Mouse (Mus musculus): ENCODE data around the gene Hist2h2bb. TPM values are rescaled to one million over a fixed set of nuclear protein-coding genes. Genes with fewer than 3 reads are reported as not detected.
"Not testable (repeated sequence)": the region's sequence is repeated elsewhere in the genome, so short reads cannot be mapped to it uniquely, and the experiment has no call there.

Gene Hist2h2bb
- polyA plus RNA-seq, 1 experiment, result 1.4 TPM

GRCm38 (mm10) chr3:96280660-96281059 lies 11.1 kb downstream of the Hist2h2bb start:
- no peaks in the 10 kb centered on the region for H3K36me3 ChIP-seq (ENCODE audit: control insufficient read depth, insufficient read depth, low read length)
- peaks cover 9% of the 10 kb centered on the region for H3K4me1 ChIP-seq (ENCODE audit: control insufficient read depth, insufficient read depth, low read length)
- H3K27me3 ChIP-seq (ENCODE audit: control insufficient read depth, insufficient read depth, low read length), result no peaks in the 10 kb centered on the region
- no peak for TF ChIP-seq CTCF (IDR thresholded peaks at IDR 0.05; ENCODE audit: control insufficient read depth, insufficient read depth, insufficient replicate concordance, low read depth, low read length)
- no peak for TF ChIP-seq POLR2A (IDR thresholded peaks at IDR 0.05; ENCODE audit: control insufficient read depth, low read depth, low read length)
- H3K4me3 ChIP-seq (ENCODE audit: control insufficient read depth, low read depth, low read length), result no peak overlapping the region
- no peak overlapping the region for H3K27ac ChIP-seq (ENCODE audit: control insufficient read depth, insufficient read depth, low read depth, low read length)

- H3K4me3 ChIP-seq (ENCODE audit: control insufficient read depth, low read depth, low read length), result no peak overlapping the region
Measured at GRCm38 (mm10) chr3:96284457-96284856, 14.9 kb downstream of the Hist2h2bb start.

GRCm38 (mm10) chr3:96287334-96287733 lies 17.8 kb downstream of the Hist2h2bb start:
- not testable (repeated sequence) for H3K27ac ChIP-seq (ENCODE audit: control insufficient read depth, insufficient read depth, low read depth, low read length)
- TF ChIP-seq CTCF (IDR thresholded peaks at IDR 0.05; ENCODE audit: control insufficient read depth, insufficient read depth, insufficient replicate concordance, low read depth, low read length), result peak; percentile 95

More at GRCm38 (mm10) chr3:96284457-96284856, 14.9 kb downstream of the Hist2h2bb start:
- no peak overlapping the region for H3K27ac ChIP-seq (ENCODE audit: control insufficient read depth, insufficient read depth, low read depth, low read length)
- H3K27me3 ChIP-seq (ENCODE audit: control insufficient read depth, insufficient read depth, low read length), result no peaks in the 10 kb centered on the region
- H3K36me3 ChIP-seq (ENCODE audit: control insufficient read depth, insufficient read depth, low read length), result no peaks in the 10 kb centered on the region
- H3K4me1 ChIP-seq (ENCODE audit: control insufficient read depth, insufficient read depth, low read length), result no peaks in the 10 kb centered on the region; the same call in 1 of the 2 replicates
- TF ChIP-seq POLR2A (IDR thresholded peaks at IDR 0.05; ENCODE audit: control insufficient read depth, low read depth, low read length) (no peak), CTCF (IDR thresholded peaks at IDR 0.05; ENCODE audit: control insufficient read depth, insufficient read depth, insufficient replicate concordance, low read depth, low read length) (no peak)

DNA sequence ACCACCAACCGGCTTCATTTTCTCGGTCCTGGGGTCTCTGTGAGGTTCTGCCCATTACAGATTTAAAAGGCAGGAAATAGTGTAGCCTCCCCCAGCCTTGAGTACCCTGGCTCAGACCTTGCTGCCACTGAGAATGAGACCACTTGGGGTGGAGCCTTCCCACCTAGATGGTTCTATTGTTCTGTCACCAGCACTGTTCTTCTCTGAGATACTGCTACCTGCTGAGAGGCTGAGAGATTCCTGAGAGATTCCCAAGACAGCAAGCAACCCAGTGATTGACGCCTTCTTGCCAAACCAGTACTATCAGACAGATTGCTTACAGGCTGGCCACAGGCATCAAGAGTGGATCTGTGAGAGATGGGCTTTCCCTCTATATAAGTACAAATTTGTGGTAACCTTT lies 19.6 kb downstream of the Hist2h2bb start:
- no peak overlapping the region for H3K4me3 ChIP-seq (ENCODE audit: control insufficient read depth, low read depth, low read length)
- no peaks in the 10 kb centered on the region for H3K4me1 ChIP-seq (ENCODE audit: control insufficient read depth, insufficient read depth, low read length)
- no peak for TF ChIP-seq CTCF (IDR thresholded peaks at IDR 0.05; ENCODE audit: control insufficient read depth, insufficient read depth, insufficient replicate concordance, low read depth, low read length)
- no peak for TF ChIP-seq POLR2A (IDR thresholded peaks at IDR 0.05; ENCODE audit: control insufficient read depth, low read depth, low read length)
- no peak overlapping the region for H3K27ac ChIP-seq (ENCODE audit: control insufficient read depth, insufficient read depth, low read depth, low read length)
- no peaks in the 10 kb centered on the region for H3K27me3 ChIP-seq (ENCODE audit: control insufficient read depth, insufficient read depth, low read length)
- H3K36me3 ChIP-seq (ENCODE audit: control insufficient read depth, insufficient read depth, low read length), result no peaks in the 10 kb centered on the region

More at GRCm38 (mm10) chr3:96287334-96287733, 17.8 kb downstream of the Hist2h2bb start:
- H3K36me3 ChIP-seq (ENCODE audit: control insufficient read depth, insufficient read depth, low read length); H3K27me3 ChIP-seq (ENCODE audit: control insufficient read depth, insufficient read depth, low read length); H3K4me1 ChIP-seq (ENCODE audit: control insufficient read depth, insufficient read depth, low read length); H3K4me3 ChIP-seq (ENCODE audit: control insufficient read depth, low read depth, low read length): not testable (repeated sequence)

GRCm38 (mm10) chr3:96290727-96291126 lies 21.2 kb downstream of the Hist2h2bb start:
- H3K27me3 ChIP-seq (ENCODE audit: control insufficient read depth, insufficient read depth, low read length); H3K4me1 ChIP-seq (ENCODE audit: control insufficient read depth, insufficient read depth, low read length): not testable (repeated sequence)

DNA sequence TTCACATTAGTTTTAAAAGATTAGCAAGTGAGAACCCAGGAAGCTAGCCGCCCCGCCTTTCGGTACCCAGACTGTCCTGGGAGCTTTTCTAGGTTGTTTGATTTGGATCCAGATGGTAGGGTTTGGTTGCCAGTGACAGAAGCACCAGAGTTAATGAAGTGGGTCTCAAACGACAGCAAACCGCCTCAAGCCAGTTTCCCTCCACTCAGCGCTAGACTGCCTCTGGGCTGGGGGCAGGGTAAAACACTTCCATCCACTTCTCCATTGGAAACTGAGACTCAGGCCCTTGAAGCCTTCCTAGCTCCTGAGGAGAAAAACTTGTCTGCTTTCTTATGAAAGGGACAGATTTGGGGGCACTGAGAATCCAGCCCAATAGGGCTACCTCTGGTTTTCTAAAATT lies 23.1 kb downstream of the Hist2h2bb start:
- no peak overlapping the region for H3K27ac ChIP-seq (ENCODE audit: control insufficient read depth, insufficient read depth, low read depth, low read length)
- no peak overlapping the region for H3K4me3 ChIP-seq (ENCODE audit: control insufficient read depth, low read depth, low read length)
- no peaks in the 10 kb centered on the region for H3K4me1 ChIP-seq (ENCODE audit: control insufficient read depth, insufficient read depth, low read length)
- no peak for TF ChIP-seq CTCF (IDR thresholded peaks at IDR 0.05; ENCODE audit: control insufficient read depth, insufficient read depth, insufficient replicate concordance, low read depth, low read length)
- no peak for TF ChIP-seq POLR2A (IDR thresholded peaks at IDR 0.05; ENCODE audit: control insufficient read depth, low read depth, low read length)
- no peaks in the 10 kb centered on the region for H3K27me3 ChIP-seq (ENCODE audit: control insufficient read depth, insufficient read depth, low read length)
- H3K36me3 ChIP-seq (ENCODE audit: control insufficient read depth, insufficient read depth, low read length), result no peaks in the 10 kb centered on the region

More at GRCm38 (mm10) chr3:96290727-96291126, 21.2 kb downstream of the Hist2h2bb start:
- H3K4me3 ChIP-seq (ENCODE audit: control insufficient read depth, low read depth, low read length); H3K27ac ChIP-seq (ENCODE audit: control insufficient read depth, insufficient read depth, low read depth, low read length); H3K36me3 ChIP-seq (ENCODE audit: control insufficient read depth, insufficient read depth, low read length): not testable (repeated sequence)

- Histone ChIP-seq H3K27me3 (ENCODE audit: control insufficient read depth, insufficient read depth, low read length) (no peaks in the 10 kb centered on the region), H3K27ac (ENCODE audit: control insufficient read depth, insufficient read depth, low read depth, low read length) (no peak overlapping the region), H3K4me1 (ENCODE audit: control insufficient read depth, insufficient read depth, low read length) (no peaks in the 10 kb centered on the region), H3K36me3 (ENCODE audit: control insufficient read depth, insufficient read depth, low read length) (no peaks in the 10 kb centered on the region), H3K4me3 (ENCODE audit: control insufficient read depth, low read depth, low read length) (no peak overlapping the region)
- TF ChIP-seq CTCF (IDR thresholded peaks at IDR 0.05; ENCODE audit: control insufficient read depth, insufficient read depth, insufficient replicate concordance, low read depth, low read length) (no peak), POLR2A (IDR thresholded peaks at IDR 0.05; ENCODE audit: control insufficient read depth, low read depth, low read length) (no peak)
Measured at GRCm38 (mm10) chr3:96293368-96293767, 23.8 kb downstream of the Hist2h2bb start.

DNA sequence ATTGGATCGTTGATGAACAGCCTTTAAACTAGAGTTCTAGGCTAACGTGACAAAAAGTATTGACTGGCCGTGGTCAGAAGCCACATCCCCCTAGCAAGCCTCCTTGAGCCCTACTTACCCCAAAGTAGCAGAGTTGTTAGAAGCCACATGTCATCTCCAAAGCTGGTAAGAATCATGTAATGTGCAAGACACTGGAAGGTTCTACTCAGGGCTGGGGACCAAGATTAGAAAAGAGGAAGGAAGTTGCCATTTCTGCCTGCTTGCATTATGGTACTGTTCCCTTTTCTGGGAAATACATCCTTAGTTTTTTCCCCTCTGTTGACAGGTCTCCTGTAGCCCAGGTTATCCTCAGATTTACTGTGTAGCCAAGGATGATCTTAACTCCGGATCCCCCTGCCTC lies 24.2 kb downstream of the Hist2h2bb start, which contains the start of gene Fcgr1:
Fcgr1 (minus strand) TSS at position 183 of the 400 bp plus-strand sequence.
- no peak for TF ChIP-seq POLR2A (IDR thresholded peaks at IDR 0.05; ENCODE audit: control insufficient read depth, low read depth, low read length)
- no peak for TF ChIP-seq CTCF (IDR thresholded peaks at IDR 0.05; ENCODE audit: control insufficient read depth, insufficient read depth, insufficient replicate concordance, low read depth, low read length)
- Histone ChIP-seq H3K4me1 (ENCODE audit: control insufficient read depth, insufficient read depth, low read length) (no peaks in the 10 kb centered on the region), H3K4me3 (ENCODE audit: control insufficient read depth, low read depth, low read length) (no peak within 1 kb of the TSS), H3K27ac (ENCODE audit: control insufficient read depth, insufficient read depth, low read depth, low read length) (no peak within 1 kb of the TSS), H3K36me3 (ENCODE audit: control insufficient read depth, insufficient read depth, low read length) (no peaks in the 10 kb centered on the region), H3K27me3 (ENCODE audit: control insufficient read depth, insufficient read depth, low read length) (no peaks in the 10 kb centered on the region)

Data from testis, adult 2 months (tissue).